Mouse (Mus musculus) adrenal gland, postnatal 10 days (tissue): Measurements from ENCODE around the gene Wwc1. TPM values are rescaled to one million over a fixed set of nuclear protein-coding genes. Genes with fewer than 3 reads are reported as not detected.

Experiments used
- DNase-seq: peaks from one replicate; pipeline ENCODE4 v3.0.0; 2021; ENCODE audit warnings: mixed read lengths
- total RNA-seq, 2 experiments: library from RNA; stranded (reverse); gene quantifications; 2 replicates each; pipeline ENCODE4 v1.2.3; 2021

Wwc1 gene
- total RNA-seq, 2 experiments from 2014 or later, result 34.1 to 35.0 TPM

DNA sequence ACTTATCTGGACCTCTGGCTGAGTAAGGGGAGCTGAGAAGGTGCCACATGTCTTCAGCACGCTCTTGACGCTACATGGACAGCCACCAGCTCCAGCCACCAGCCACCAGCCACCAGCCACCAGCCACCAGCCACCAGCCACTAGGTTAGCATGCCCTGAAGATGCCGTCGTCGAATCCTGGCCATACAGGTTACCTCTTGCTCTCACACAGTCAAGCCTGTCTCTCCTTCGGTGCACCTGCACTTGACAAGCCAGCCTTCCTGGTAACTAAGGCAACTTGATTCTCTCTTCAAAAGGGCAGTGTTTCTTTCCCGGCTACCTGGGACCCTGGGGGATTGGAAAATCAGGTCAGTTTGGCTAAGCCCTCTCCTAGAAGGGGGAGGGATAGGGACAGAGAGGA lies 7.2 kb downstream of the Wwc1 start:
- DNase-seq, result no peak

- DNase-seq, result no peak
Measured at GRCm38 (mm10) chr11:35972270-35972931, 7.9 kb downstream of the Wwc1 start.

GRCm38 (mm10) chr11:35970806-35971705 lies 9.3 kb downstream of the Wwc1 start:
- no peak for DNase-seq

- no peak for DNase-seq
Measured at GRCm38 (mm10) chr11:35968291-35968690, 12.0 kb downstream of the Wwc1 start.

GRCm38 (mm10) chr11:35963981-35964549 lies 16.3 kb downstream of the Wwc1 start:
- DNase-seq, result no peak

GRCm38 (mm10) chr11:35963554-35963953 lies 16.8 kb downstream of the Wwc1 start:
- no peak for DNase-seq

DNA sequence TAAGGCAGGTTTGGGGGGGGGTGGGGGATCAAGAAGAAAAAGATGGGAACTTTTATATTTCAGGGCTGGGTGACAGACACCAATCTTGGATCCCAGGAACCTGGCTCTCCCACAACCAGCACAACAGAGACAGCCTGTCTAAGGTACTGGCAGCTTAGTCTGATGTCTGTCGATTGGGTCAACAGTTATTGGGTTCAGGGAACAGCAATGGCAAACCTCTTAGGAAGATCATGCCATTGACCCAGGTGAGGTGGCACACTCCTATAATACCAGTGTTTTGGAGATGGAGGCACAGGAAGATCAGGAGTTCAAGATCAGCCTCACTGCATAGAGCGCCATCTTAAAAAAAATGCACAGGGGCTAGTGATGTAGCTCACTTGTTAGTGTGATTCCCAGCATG lies 17.9 kb downstream of the Wwc1 start:
- no peak for DNase-seq

DNA sequence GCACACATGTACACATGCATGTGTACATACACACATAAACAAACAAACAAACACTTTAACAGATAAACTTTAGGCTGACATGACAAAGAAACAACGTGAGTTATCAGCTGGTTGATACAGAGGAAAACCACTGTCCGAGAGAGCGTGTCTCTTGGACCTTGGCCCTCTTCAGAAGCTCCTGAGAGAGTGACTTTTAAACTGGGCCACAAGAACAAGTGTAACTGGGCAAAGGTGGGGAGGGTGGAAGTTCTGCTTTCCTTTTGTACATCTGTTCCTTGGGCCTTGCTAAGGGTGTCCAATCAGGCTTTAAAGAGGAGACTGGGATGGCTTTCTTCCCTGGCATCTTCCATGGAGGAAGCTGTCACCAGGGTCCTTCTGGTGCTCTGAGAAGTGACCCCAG lies 21.1 kb downstream of the Wwc1 start:
- DNase-seq, result no peak

GRCm38 (mm10) chr11:35955572-35955971 lies 24.8 kb downstream of the Wwc1 start:
- no peak for DNase-seq

DNA sequence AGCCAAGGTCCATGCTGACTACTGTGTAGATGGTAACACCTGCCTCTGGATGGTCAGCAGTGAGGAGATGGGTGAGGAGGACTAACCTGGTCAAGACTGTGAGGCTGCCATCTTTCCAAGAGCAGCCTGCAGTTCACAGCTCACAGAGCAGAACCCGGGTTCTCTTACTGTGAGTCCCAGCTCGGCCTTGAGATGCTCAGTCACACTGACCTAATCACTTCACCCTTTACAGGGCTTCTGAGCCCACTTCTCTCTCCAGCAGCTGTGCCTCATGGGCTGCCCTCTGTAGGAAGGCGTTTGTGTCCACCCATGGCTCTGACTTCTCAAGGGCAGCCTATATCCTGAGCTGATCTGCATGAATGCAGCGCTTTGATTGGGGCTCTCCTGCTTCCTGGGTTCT lies 27.1 kb downstream of the Wwc1 start:
- no peak for DNase-seq

DNA sequence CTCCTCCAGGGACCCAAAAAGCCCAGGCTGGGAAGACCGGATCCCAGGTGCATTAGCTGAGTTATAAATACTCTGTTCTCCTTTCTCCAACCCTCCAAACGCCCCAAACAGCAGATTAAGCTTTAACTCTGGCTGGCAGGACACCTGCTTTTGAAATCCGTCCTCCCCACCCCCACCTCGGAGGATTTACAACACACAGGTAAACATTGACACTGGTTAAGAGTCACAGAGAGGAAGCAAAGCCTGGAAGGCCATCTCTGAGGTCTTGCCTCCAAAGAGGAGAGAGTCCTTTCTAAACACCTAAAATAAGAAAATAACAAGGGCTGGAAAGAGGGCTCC lies 28.6 kb downstream of the Wwc1 start:
- DNase-seq, result no peak

DNA sequence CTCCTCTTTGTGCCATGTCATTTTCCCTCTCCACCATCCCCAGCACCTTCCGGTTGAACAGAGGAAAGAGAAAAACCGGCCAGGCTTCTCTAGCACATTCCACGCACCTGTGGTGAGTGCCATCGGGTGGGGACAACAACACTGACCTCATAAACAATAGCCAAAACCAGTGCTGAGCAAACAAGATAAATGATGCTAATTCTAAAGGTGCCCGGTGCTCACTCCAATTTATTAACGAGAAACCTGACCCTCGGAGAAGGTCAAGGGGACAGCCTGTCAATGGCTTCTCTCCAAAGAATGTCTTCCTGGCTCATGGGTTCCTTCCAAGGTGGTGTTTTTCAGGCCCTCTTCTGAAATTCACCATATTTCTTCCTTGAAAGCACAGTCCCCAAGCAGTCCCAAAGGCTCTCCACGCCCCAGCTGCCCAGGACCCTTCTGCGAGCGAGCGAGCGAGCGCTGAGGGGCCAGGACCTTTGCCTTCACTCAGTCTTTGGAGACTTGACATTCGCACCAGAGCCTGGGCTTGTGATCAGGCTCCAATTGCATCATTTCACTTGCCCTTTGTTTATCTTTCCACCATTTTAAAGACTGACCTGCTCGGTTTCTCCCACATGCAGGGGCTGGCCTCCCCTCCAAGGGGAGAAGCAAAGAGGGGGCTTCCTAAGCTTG lies 29.1 kb downstream of the Wwc1 start:
- DNase-seq, result no peak

GRCm38 (mm10) chr11:35950466-35950865 lies 29.9 kb downstream of the Wwc1 start:
- DNase-seq, result no peak

- DNase-seq, result peak; percentile 53
Measured at GRCm38 (mm10) chr11:35950011-35950410, 30.3 kb downstream of the Wwc1 start.

- DNase-seq, result no peak
Measured at GRCm38 (mm10) chr11:35948457-35948881, 31.9 kb downstream of the Wwc1 start.

- no peak for DNase-seq
Measured at GRCm38 (mm10) chr11:35947944-35948343, 32.4 kb downstream of the Wwc1 start.

GRCm38 (mm10) chr11:35945187-35945586 lies 35.1 kb downstream of the Wwc1 start:
- DNase-seq, result no peak

DNA sequence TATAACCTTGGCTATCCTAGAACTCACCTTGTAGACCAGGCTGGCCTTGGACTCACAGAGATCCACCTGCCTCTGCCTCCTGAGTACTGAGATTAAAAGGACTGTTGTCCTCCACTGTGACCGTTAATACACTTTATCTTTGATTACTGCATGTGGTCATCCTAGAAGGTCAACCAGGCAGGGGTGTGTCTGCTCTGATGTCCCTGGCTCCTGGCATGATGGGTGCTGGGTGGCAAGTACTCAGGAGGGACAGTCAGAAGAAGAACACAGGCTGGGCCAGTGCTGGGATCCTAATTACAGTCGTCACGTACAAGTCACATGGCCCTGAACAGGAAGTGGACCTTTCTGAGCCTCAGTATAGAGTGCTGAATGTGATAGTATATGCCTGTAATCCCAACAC lies 38.7 kb downstream of the Wwc1 start:
- DNase-seq, result no peak

GRCm38 (mm10) chr11:35941064-35941463 lies 39.3 kb downstream of the Wwc1 start:
- peak; percentile 37 for DNase-seq

GRCm38 (mm10) chr11:35938790-35939385 lies 41.4 kb downstream of the Wwc1 start:
- no peak for DNase-seq

GRCm38 (mm10) chr11:35935645-35936044 lies 44.7 kb downstream of the Wwc1 start:
- no peak for DNase-seq

DNA sequence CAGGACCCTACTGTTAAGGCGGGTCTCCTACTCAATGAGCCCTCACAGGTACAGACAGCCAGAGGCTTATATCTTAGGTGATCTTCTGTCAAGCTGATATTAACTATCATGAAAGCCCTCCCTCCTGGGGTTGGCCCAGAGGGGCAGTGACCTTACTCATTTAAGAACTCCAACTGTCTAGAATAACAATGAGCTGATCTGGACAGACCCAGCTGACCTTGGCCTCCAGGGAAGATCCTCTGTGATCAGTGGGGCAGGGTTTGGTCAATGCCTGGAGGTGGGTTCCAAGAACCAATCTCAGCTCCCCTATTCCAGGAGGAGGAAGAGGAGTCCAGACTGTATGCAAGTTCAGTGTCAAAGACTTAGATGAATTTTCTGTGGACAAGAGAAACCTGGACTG lies 45.2 kb downstream of the Wwc1 start:
- no peak for DNase-seq
